Mouse (Mus musculus) ES-Bruce4 (cell line): ENCODE measurements around the gene Otulin. TPM values are rescaled to one million over a fixed set of nuclear protein-coding genes. Genes with fewer than 3 reads are reported as not detected.

ENCODE experiments used
- H3K27ac ChIP-seq: 2 replicates; pipeline ENCODE4 v1.5.1; 2012; ENCODE audit warnings: low read length, inconsistent platforms; ENCODE audit not compliant: insufficient read depth
- H3K27me3 ChIP-seq: 2 replicates; pipeline ENCODE4 v1.6.1; 2012; ENCODE audit warnings: mild to moderate bottlenecking, low read length, inconsistent platforms; ENCODE audit not compliant: control insufficient read depth, poor library complexity, insufficient read depth, severe bottlenecking
- H3K36me3 ChIP-seq: 2 replicates; pipeline ENCODE4 v1.6.1; 2012; ENCODE audit warnings: inconsistent platforms, mild to moderate bottlenecking, low read length, moderate library complexity; ENCODE audit not compliant: control insufficient read depth, poor library complexity, insufficient read depth, severe bottlenecking
- H3K4me1 ChIP-seq: one replicate; pipeline ENCODE4 v1.8.1; 2011; ENCODE audit warnings: low read length; ENCODE audit not compliant: control insufficient read depth, insufficient read depth
- H3K4me3 ChIP-seq: 2 replicates; pipeline ENCODE4 v1.5.1; 2011; ENCODE audit warnings: low read depth, mild to moderate bottlenecking, low read length
- H3K9ac ChIP-seq: 2 replicates; pipeline ENCODE4 v1.6.1; 2012; ENCODE audit warnings: low read depth, mild to moderate bottlenecking, inconsistent platforms; ENCODE audit not compliant: poor library complexity, severe bottlenecking
- H3K9me3 ChIP-seq: replicated peaks from 2 replicates; pipeline ENCODE4 v1.6.1; 2012; ENCODE audit warnings: mild to moderate bottlenecking, low read length, inconsistent platforms; ENCODE audit not compliant: control insufficient read depth, poor library complexity, insufficient read depth, severe bottlenecking
- CTCF ChIP-seq: IDR thresholded peaks from one replicate; pipeline ENCODE4 v1.8.1; 2011; ENCODE audit warnings: low read depth, low read length
- EP300 ChIP-seq: IDR thresholded peaks from 2 replicates; pipeline ENCODE4 v1.6.1; 2011; ENCODE audit warnings: low read depth, low read length; ENCODE audit not compliant: insufficient read depth
- POLR2A ChIP-seq: IDR thresholded peaks from one replicate; pipeline ENCODE4 v1.8.1; 2011; ENCODE audit warnings: low read length; ENCODE audit not compliant: insufficient read depth
- polyA plus RNA-seq: library from polyadenylated mRNA; stranded (reverse); fragments of >200 nt; gene quantifications from 2 replicates; pipeline ENCODE4 v1.2.4, GENCODE M21; 2011; ENCODE audit warnings: low read depth; ENCODE audit not compliant: missing spikeins, insufficient read depth, insufficient read length

Gene Otulin
- polyA plus RNA-seq, 1 experiment: 17.3 TPM

GRCm38 (mm10) chr15:27518026-27518425 lies 112.5 kb downstream of the Otulin start:
- Histone ChIP-seq H3K4me1 (no peaks in the 10 kb centered on the region), H3K27me3 (no peaks in the 10 kb centered on the region), H3K4me3 (no peak overlapping the region), H3K9ac (no peak overlapping the region), H3K36me3 (no peaks in the 10 kb centered on the region), H3K27ac (no peak overlapping the region), H3K9me3 (peaks cover 8% of the 10 kb centered on the region)
- TF ChIP-seq POLR2A: no peak
- no peak for TF ChIP-seq EP300
- TF ChIP-seq CTCF: no peak

- H3K4me1 ChIP-seq: no peaks in the 10 kb centered on the region
- no peaks in the 10 kb centered on the region for H3K27me3 ChIP-seq
- TF ChIP-seq POLR2A: no peak
- no peak for TF ChIP-seq CTCF
- TF ChIP-seq EP300: no peak
- no peak overlapping the region for H3K9ac ChIP-seq
- peaks cover 8% of the 10 kb centered on the region for H3K9me3 ChIP-seq
- no peak overlapping the region for H3K4me3 ChIP-seq
- H3K36me3 ChIP-seq: no peaks in the 10 kb centered on the region
- no peak overlapping the region for H3K27ac ChIP-seq
These were observed 113.6 kb downstream of the Otulin start for GRCm38 (mm10) chr15:27516927-27517326.

- Histone ChIP-seq H3K9me3 (peaks cover under 1% of the 10 kb centered on the region; the same call in 1 of the 2 replicates), H3K27me3 (no peaks in the 10 kb centered on the region), H3K36me3 (no peaks in the 10 kb centered on the region), H3K4me3 (no peak overlapping the region), H3K27ac (no peak overlapping the region), H3K4me1 (no peaks in the 10 kb centered on the region), H3K9ac (no peak overlapping the region)
- TF ChIP-seq CTCF (no peak), EP300 (no peak), POLR2A (no peak)
These were observed 121.5 kb downstream of the Otulin start for GRCm38 (mm10) chr15:27508982-27509381.

GRCm38 (mm10) chr15:27508169-27508568 lies 122.3 kb downstream of the Otulin start:
- Histone ChIP-seq H3K4me3 (no peak overlapping the region), H3K27ac (no peak overlapping the region), H3K9ac (no peak overlapping the region), H3K4me1 (no peaks in the 10 kb centered on the region), H3K9me3 (no peaks in the 10 kb centered on the region), H3K27me3 (no peaks in the 10 kb centered on the region), H3K36me3 (no peaks in the 10 kb centered on the region)
- no peak for TF ChIP-seq POLR2A
- TF ChIP-seq EP300: no peak
- no peak for TF ChIP-seq CTCF

GRCm38 (mm10) chr15:27506893-27507596 lies 123.4 kb downstream of the Otulin start:
- TF ChIP-seq CTCF (no peak), EP300 (no peak), POLR2A (no peak)
- Histone ChIP-seq H3K4me1 (no peaks in the 10 kb centered on the region), H3K27ac (no peak overlapping the region), H3K9me3 (no peaks in the 10 kb centered on the region), H3K9ac (no peak overlapping the region), H3K4me3 (no peak overlapping the region), H3K36me3 (no peaks in the 10 kb centered on the region), H3K27me3 (no peaks in the 10 kb centered on the region)

- Histone ChIP-seq H3K4me1 (no peaks in the 10 kb centered on the region), H3K9ac (no peak overlapping the region), H3K36me3 (no peaks in the 10 kb centered on the region), H3K27ac (no peak overlapping the region), H3K4me3 (no peak overlapping the region), H3K9me3 (no peaks in the 10 kb centered on the region), H3K27me3 (no peaks in the 10 kb centered on the region)
- TF ChIP-seq EP300: no peak
These were observed 124.2 kb downstream of the Otulin start for GRCm38 (mm10) chr15:27506127-27506886.
